Mouse (Mus musculus) lung, embryonic 16.5 days (tissue): ENCODE results near the gene Adap2. TPM values are rescaled to one million over a fixed set of nuclear protein-coding genes. Genes with fewer than 3 reads are reported as not detected.

Source experiments
- ATAC-seq: fragments of 200-750 bp; cut with Nextera tagmentation; 2 replicates; pipeline ENCODE4 v1.8.0; 2017; ENCODE audit warnings: low read depth, mild to moderate bottlenecking, moderate library complexity
- H3K27ac ChIP-seq: fragments of 300-500 bp; sonication (generic); 2 replicates; pipeline ENCODE4 v1.5.1; 2014; ENCODE audit warnings: mild to moderate bottlenecking, control low read depth, low read length
- H3K27me3 ChIP-seq: fragments of 300-500 bp; sonication (generic); 2 replicates; pipeline ENCODE4 v1.6.1; 2014; ENCODE audit warnings: low read depth, low read length, mixed read lengths; ENCODE audit not compliant: control insufficient read depth, insufficient read depth
- H3K36me3 ChIP-seq: fragments of 300-500 bp; sonication (generic); 2 replicates; pipeline ENCODE4 v1.6.1; 2014; ENCODE audit warnings: low read length; ENCODE audit not compliant: control insufficient read depth, insufficient read depth
- H3K4me1 ChIP-seq: fragments of 300-500 bp; sonication (generic); replicated peaks from 2 replicates; pipeline ENCODE4 v1.6.1; 2014; ENCODE audit warnings: low read length, mixed read lengths; ENCODE audit not compliant: control insufficient read depth, insufficient read depth
- H3K4me2 ChIP-seq: fragments of 300-500 bp; sonication (generic); 2 replicates; pipeline ENCODE4 v1.6.1; 2014; ENCODE audit warnings: low read depth, low read length, control low read depth
- H3K4me3 ChIP-seq: fragments of 300-500 bp; sonication (generic); 2 replicates; pipeline ENCODE4 v1.5.1; 2014; ENCODE audit warnings: mild to moderate bottlenecking, low read length, control low read depth
- H3K9ac ChIP-seq: fragments of 300-500 bp; sonication (generic); 2 replicates; pipeline ENCODE4 v1.6.1; 2014; ENCODE audit warnings: low read length, control low read depth
- H3K9me3 ChIP-seq: fragments of 300-500 bp; sonication (generic); 2 replicates; pipeline ENCODE4 v1.6.1; 2016; ENCODE audit warnings: low read length; ENCODE audit not compliant: control insufficient read depth
- WGBS: fragments of 180-500 bp; shearing (Covaris S2); extraction: QIAGEN DNeasy Blood & Tissue Kit; methylation state at CpG from one replicate; pipeline ENCODE4 v1.1.7; 2014; 5-methylcytosine and 5-hydroxymethylcytosine counted together
- polyA plus RNA-seq: library from polyadenylated mRNA; unstranded; fragments of >200 nt; fragmentation: Nextera tagmentation; extraction: Ambion mirVana; gene quantifications from 2 replicates; pipeline ENCODE4 v1.2.1, GENCODE M21; 2015

The Adap2 gene
- polyA plus RNA-seq, 1 experiment from 2014 or later: 4.0 TPM

DNA sequence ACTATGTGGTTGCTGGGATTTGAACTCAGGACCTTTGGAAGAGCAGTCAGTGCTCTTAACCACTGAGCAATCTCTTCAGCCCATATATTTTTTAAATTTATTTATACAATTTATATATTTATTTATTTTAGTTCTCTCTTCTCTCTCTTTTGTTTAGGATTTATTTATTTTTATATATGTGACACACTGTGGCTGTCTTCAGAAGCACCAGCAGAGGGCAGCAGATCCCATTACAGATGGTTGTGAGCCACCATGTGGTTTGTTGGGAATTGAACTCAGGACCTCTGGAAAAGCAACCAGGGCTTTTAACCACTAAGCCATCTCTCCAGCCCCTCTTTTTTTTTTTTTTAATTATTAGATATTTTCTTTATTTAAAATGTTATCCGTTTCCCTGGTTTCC lies 46.4 kb downstream of the Adap2 start:
- ATAC-seq: no peak
- H3K4me1 ChIP-seq: no peaks in the 10 kb centered on the region
- WGBS: 79% methylated on average over 1 of the region's 1 CpGs
- no peak overlapping the region for H3K4me3 ChIP-seq
- no peaks in the 10 kb centered on the region for H3K36me3 ChIP-seq
- no peaks in the 10 kb centered on the region for H3K9me3 ChIP-seq
- H3K4me2 ChIP-seq: no peak overlapping the region
- no peak overlapping the region for H3K9ac ChIP-seq
- H3K27ac ChIP-seq: no peak overlapping the region
- H3K27me3 ChIP-seq: no peaks in the 10 kb centered on the region

DNA sequence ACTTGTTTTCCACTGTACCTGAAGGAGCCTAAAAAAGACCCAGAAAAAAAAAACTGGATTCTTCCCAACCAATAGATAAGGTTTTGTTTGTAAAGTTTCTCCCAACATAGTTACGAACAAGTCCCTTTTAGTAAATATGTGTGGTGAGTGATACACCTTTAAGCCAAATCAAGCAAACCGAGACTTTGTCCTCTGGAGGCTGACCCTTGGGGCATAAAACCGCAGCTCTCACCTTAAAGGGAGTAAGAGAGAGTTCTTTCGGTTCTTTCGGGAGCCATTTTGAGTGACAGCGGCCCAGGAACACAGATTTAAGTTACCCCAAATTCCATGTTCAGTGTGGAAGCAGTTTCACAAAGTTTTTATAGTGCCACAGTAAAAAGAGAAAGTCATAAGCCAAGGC lies 48.4 kb downstream of the Adap2 start:
- Histone ChIP-seq H3K4me1 (no peaks in the 10 kb centered on the region), H3K27ac (no peak overlapping the region), H3K36me3 (no peaks in the 10 kb centered on the region), H3K9me3 (no peaks in the 10 kb centered on the region), H3K4me2 (no peak overlapping the region), H3K27me3 (no peaks in the 10 kb centered on the region), H3K4me3 (no peak overlapping the region), H3K9ac (no peak overlapping the region)
- WGBS: 67% methylated on average over 6 of the region's 6 CpGs
- no peak for ATAC-seq

DNA sequence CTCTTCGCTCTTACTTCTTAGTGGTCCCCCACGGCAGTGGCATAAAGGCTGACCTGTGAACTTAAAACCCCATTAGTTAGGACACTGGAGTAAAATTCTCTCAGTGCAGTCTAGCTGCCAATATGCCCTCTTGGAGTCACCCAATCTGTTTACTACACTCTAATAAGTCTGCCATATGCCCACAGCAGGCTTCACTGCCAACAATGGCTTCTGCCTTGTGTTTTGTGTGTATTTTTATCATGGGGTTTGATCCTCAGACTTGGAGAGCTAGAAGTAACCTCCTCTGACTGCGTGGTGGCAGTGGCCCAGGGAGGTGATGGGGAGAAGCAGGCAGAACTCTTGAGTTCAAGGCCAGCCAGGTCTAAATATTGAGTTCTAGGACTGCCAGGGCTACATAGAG lies 50.1 kb downstream of the Adap2 start:
- no peak overlapping the region for H3K4me3 ChIP-seq
- no peaks in the 10 kb centered on the region for H3K27me3 ChIP-seq
- H3K27ac ChIP-seq: no peak overlapping the region
- H3K9ac ChIP-seq: no peak overlapping the region
- no peaks in the 10 kb centered on the region for H3K9me3 ChIP-seq
- no peaks in the 10 kb centered on the region for H3K36me3 ChIP-seq
- ATAC-seq: no peak
- no peak overlapping the region for H3K4me2 ChIP-seq
- 63% methylated on average over 3 of the region's 3 CpGs for WGBS
- H3K4me1 ChIP-seq: no peaks in the 10 kb centered on the region

DNA sequence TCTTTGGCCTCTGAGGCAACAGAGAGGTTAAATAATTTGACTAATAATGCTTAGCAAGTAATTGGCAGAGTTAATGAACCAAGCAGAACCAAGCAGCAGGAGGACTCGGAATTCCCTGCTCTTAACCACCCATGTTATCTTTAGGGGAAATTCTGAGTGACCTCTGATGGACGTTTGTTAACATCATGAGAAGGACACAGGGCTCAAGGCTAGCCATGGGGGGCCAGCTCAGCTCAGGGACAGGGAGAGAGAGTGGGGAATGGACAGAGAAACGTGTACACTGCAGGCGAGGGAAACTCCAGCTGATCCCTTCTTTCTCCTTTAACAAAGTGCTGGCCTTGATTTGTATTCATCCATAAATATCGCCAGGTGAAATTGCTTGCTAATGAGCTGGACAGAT lies 51.0 kb downstream of the Adap2 start:
- no peak overlapping the region for H3K27ac ChIP-seq
- H3K27me3 ChIP-seq: no peaks in the 10 kb centered on the region
- WGBS: 52% methylated on average over 5 of the region's 5 CpGs
- H3K9me3 ChIP-seq: no peaks in the 10 kb centered on the region
- H3K4me1 ChIP-seq: peaks cover 2% of the 10 kb centered on the region
- H3K9ac ChIP-seq: no peak overlapping the region
- H3K36me3 ChIP-seq: no peaks in the 10 kb centered on the region
- ATAC-seq: no peak
- no peak overlapping the region for H3K4me3 ChIP-seq
- no peak overlapping the region for H3K4me2 ChIP-seq

DNA sequence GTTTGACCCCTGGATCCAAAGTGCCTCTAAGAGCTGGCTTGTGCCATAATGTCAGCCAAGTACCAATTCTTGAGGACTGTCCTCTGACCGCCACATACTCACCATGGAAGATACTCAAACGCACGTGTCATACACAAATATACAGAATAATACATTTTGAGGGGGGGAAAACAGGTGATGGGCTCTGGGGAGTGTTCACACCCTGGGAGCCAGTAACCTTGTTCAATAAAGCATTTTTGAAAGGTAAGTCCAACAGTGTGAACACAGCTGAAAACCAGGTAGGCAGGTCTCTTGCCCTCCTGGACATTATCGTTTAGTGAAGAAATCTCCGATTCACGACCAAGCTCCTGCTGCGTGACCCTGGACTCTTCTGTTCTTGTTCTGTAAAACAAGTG lies 54.6 kb downstream of the Adap2 start:
- Histone ChIP-seq H3K27ac (no peak overlapping the region), H3K4me3 (no peak overlapping the region), H3K36me3 (no peaks in the 10 kb centered on the region), H3K4me1 (peaks cover 7% of the 10 kb centered on the region), H3K27me3 (no peaks in the 10 kb centered on the region), H3K4me2 (no peak overlapping the region), H3K9ac (no peak overlapping the region), H3K9me3 (no peaks in the 10 kb centered on the region)
- 31% methylated on average over 7 of the region's 7 CpGs for WGBS
- 0 out of 2 replicates have a peak, but pooled peaks have one; percentile 1 for ATAC-seq

DNA sequence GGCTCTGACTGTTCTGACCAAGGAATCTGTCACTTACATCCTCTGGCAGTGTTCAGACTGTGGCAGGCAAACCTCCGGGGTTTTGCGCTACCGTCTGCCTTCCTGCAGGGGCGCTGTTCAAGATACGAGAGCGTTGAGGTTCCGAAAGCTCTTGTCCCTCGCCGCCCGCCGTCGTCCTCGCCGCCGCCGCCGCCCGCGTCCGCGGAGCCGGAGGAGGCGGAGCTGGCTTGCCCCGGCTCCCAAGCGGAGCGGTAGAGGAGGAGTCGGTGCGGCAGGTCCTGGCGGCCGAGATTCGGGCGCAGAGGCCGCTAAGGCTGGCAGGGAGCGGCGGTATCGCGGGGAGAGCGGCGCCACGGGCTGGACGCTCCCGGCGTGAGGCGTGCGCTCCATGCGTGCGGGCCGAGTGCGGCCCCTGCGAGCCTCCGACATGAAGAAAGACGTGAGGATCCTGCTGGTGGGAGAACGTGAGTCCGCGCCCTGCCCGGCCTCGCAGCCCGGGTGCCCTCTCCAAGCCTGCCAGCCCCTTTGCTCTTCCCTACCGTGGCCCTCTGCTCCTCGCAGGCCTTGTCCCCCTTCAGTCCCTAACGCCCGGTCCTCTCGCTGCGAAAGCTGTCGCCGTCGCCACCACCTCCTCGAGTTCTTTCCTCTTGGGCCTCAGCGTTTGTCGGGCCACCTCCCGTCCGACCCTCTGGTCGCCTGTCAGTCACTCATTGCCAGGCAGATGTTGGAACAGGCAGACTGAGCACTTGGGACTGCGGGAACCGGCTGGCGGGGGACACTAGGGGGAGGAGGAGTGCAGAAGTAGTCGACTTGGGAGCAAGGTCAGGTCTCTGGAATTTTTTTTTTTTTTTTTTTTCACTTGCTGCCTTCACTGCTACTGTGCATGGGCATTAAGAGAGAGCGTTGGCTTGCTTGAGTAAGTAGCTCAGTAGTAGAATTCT lies 55.2 kb downstream of the Adap2 start, which contains the start of gene Rhot1:
Rhot1 (plus strand) TSS at position 160 of the 941 bp plus-strand sequence.
- H3K4me1 ChIP-seq: peaks cover 7% of the 10 kb centered on the region

DNA sequence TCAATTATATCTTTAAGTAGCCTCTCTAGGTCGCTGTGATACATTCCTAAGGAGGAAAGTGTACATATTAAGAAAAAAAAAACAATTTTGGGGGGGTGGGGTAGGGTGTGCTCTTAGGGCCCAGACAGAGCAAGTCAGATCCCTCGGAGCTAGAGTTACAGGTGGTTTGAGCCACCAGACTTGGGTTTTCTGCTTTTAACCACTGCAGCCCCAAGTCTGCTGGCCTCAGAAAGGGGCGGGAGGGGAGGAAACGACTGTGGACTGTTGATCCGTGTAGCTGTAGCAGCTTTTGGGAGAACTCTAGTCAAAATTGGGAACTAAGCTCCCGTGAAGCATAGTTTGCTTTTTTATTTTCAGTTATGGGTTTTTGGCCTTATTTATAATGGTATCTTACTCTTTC lies 56.4 kb downstream of the Adap2 start:
- 32% methylated on average over 6 of the region's 6 CpGs for WGBS
- no peaks in the 10 kb centered on the region for H3K9me3 ChIP-seq
- peak overlapping the region; percentile 54; the same call in 1 of the 2 replicates for H3K9ac ChIP-seq
- peak overlapping the region; percentile 58 for H3K4me2 ChIP-seq
- peaks cover 7% of the 10 kb centered on the region for H3K4me1 ChIP-seq
- no peak overlapping the region for H3K27ac ChIP-seq
- H3K36me3 ChIP-seq: peaks cover 5% of the 10 kb centered on the region; the same call in 1 of the 2 replicates
- H3K4me3 ChIP-seq: peak overlapping the region; percentile 85
- H3K27me3 ChIP-seq: no peaks in the 10 kb centered on the region
- no peak for ATAC-seq

More for the DNA sequence above, 55.2 kb downstream of the Adap2 start, which contains the start of gene Rhot1:
- Histone ChIP-seq H3K4me2 (peak within 1 kb of the TSS; percentile 58), H3K4me3 (peak within 1 kb of the TSS; percentile 85), H3K9ac (peak within 1 kb of the TSS; percentile 88), H3K9me3 (no peaks in the 10 kb centered on the region), H3K27ac (peak within 1 kb of the TSS; percentile 94), H3K36me3 (peaks cover 3% of the 10 kb centered on the region; the same call in 1 of the 2 replicates), H3K27me3 (no peaks in the 10 kb centered on the region)
- WGBS: 0% methylated on average over 64 of the region's 78 CpGs
- peak; percentile 97 for ATAC-seq

DNA sequence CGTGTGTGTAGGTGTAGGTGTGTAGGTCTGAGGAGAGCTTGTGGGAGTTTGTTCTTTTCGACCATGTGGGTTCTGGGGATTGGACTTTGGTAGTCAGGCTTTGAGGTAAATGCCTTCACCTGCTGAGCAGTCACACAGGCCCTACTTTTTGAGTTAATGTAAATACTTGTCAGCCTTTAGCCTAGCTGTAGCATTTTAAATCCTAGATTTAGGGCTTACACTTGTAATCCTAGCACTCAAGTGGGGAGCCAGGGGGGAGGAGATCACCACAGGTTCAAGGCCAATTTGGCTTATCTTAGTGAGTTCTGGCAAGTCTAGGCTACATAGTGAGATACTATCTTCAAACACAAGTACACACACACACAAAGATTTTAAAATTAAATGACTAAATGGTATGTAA lies 58.4 kb downstream of the Adap2 start:
- Histone ChIP-seq H3K9me3 (no peaks in the 10 kb centered on the region), H3K4me2 (no peak overlapping the region), H3K27ac (no peak overlapping the region), H3K4me3 (no peak overlapping the region), H3K9ac (no peak overlapping the region), H3K4me1 (peaks cover 7% of the 10 kb centered on the region), H3K36me3 (peaks cover 5% of the 10 kb centered on the region; the same call in 1 of the 2 replicates), H3K27me3 (no peaks in the 10 kb centered on the region)
- no peak for ATAC-seq
- 88% methylated on average over 2 of the region's 2 CpGs for WGBS

DNA sequence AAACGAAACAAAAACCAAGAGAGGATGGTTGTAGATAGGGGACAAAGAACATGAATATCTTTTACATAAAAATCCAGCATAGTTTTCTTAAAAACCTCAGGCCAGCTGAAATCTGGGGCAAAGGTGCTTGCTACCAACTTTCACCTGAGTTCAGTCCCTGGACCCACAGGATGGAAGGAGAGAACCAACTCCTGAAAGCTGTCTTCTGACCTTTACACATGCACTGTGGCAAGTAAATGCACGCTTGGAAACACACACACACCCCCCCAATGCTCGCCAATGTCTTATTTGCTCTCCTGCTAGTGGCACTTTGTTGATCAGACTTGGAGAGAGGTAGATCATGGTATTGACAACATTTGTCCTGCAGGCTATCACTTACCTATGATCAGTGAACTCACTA lies 61.4 kb downstream of the Adap2 start:
- no peak overlapping the region for H3K27ac ChIP-seq
- 78% methylated on average over 3 of the region's 3 CpGs for WGBS
- ATAC-seq: no peak

More for the DNA sequence above, 61.4 kb downstream of the Adap2 start:
- H3K4me3 ChIP-seq: no peak overlapping the region
- H3K4me1 ChIP-seq: peaks cover 2% of the 10 kb centered on the region
- H3K4me2 ChIP-seq: no peak overlapping the region
- H3K36me3 ChIP-seq: peaks cover 5% of the 10 kb centered on the region; the same call in 1 of the 2 replicates
- no peaks in the 10 kb centered on the region for H3K27me3 ChIP-seq
- no peaks in the 10 kb centered on the region for H3K9me3 ChIP-seq
- H3K9ac ChIP-seq: no peak overlapping the region
